Mouse (Mus musculus) neural tube, embryonic 14.5 days (tissue): ENCODE measurements around the gene Ccnq. TPM values are rescaled to one million over a fixed set of nuclear protein-coding genes. Genes with fewer than 3 reads are reported as not detected.

Experiments used
- microRNA-seq: library from miRNA; unstranded; fragments of <30 nt; microRNA quantifications from one replicate; pipeline ENCODE4, GENCODE M21; 2016
- polyA plus RNA-seq: library from polyadenylated mRNA; unstranded; fragments of >200 nt; fragmentation: Nextera tagmentation; extraction: Ambion mirVana; gene quantifications from 2 replicates; pipeline ENCODE4 v1.2.1, GENCODE M21; 2014

Gene Ccnq
- polyA plus RNA-seq, 1 experiment from 2014 or later: 34.0 TPM

Small RNAs within 50 kb of the gene (microRNA-seq; reads per million reads assigned to microRNA genes)
- not detected for gene Gm23840

Other genes starting within 250 kb of the Ccnq start
- not detected in 2 replicates for gene Sebox, start 248.3 kb downstream of the Ccnq start, polyA plus RNA-seq
- 104 and 108 TPM in 2 replicates for gene Tmem199, start 239.6 kb downstream of the Ccnq start, polyA plus RNA-seq
- 169 and 191 TPM in 2 replicates for gene Poldip2, start 239.5 kb downstream of the Ccnq start, polyA plus RNA-seq
- 49.3 and 55.0 TPM in 2 replicates for gene Tnfaip1, start 215.4 kb downstream of the Ccnq start, polyA plus RNA-seq
- 122 and 124 TPM in 2 replicates for gene Ift20, start 215.4 kb downstream of the Ccnq start, polyA plus RNA-seq
- gene Tmem97, start 201.0 kb downstream of the Ccnq start, polyA plus RNA-seq: 38.0 and 43.0 TPM in 2 replicates
- gene Nlk, start 54.4 kb downstream of the Ccnq start, polyA plus RNA-seq: 29.4 and 31.2 TPM in 2 replicates
- gene Lyrm9, start 74.9 kb upstream of the Ccnq start, polyA plus RNA-seq: 38.5 and 39.3 TPM in 2 replicates
- gene Nos2, start 169.1 kb upstream of the Ccnq start, polyA plus RNA-seq: 0.35 and 1.1 TPM in 2 replicates
- 8.8 and 12.9 TPM in 2 replicates for gene Lgals9, start 233.2 kb upstream of the Ccnq start, polyA plus RNA-seq